Mouse (Mus musculus) natural killer cell, adult 2 months (primary cell): ENCODE measurements at regions not wholly inside any gene's neighbourhood (a gene's known extent, or its start where the extent isn't known, plus 50 kb on each side); places are given as distances from the start of the nearest gene placed in this dataset.
A peak's percentile ranks its signal among the peaks of the same experiment; 100 is the strongest.

Experiments
- DNase-seq, 2 experiments: peaks; one replicate each; pipeline ENCODE4 v3.0.0; 2022; ENCODE audit warnings: low spot score in 2 of 2

DNA sequence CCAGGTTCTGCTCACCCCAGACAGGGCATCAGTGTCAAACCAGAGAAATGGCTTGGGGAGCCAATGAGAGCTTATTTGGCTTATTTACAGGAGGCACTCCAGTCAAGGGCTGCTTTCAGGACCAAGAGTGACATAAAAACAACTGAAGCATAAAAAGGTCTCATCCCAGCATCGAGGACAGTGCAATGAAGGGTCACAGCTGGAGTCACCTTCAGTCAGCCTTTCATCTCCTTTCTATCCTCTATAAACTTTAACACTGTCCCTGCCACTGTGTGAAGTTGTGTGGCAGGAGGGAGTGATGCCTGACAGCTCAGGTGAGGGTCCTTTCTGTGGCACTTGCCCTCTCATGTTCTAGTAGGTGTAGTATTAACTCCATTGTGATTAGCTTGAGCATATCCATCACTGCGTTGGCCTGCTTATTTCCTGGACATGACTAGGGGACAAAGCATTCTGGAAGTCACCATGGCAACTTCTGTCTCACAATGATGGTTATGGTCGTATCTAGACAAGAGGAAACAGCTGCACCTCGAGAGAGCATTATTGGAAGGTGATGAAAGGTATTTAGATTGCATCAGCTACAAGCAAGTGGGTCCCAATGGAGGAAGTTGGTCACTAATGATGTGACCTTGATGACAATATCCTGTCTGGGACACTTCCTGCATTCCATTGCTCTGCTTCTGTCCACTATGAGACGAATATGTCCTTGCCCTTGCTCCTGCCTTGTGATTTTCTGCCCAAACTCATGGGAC lies 87.8 kb upstream of the Enpp6 start:
- DNase-seq: no peak

DNA sequence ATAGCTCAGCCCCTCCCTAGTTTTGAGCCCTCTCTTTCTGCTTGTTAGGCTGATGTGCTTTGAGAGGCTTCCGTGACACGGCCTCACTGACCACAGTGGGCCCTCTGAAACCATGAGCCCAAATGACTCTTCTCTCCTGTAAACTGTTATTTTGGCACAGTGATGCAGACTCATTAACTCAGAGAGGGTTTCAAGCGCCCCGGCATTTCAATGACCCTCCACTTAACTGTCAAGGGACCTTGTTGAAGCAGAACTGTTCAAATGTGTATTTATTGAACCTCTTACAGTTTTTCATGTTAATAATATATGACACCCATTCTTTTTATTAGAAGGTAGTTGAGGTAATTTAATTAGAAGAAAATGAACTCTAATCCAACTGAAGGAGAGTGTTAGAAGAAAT lies 85.9 kb upstream of the Enpp6 start:
- DNase-seq: no peak

GRCm38 (mm10) chr8:46904731-46905130 lies 82.0 kb upstream of the Enpp6 start:
- DNase-seq: no peak

- DNase-seq: no peak
These were observed 79.3 kb upstream of the Enpp6 start for GRCm38 (mm10) chr8:46907390-46907789.

DNA sequence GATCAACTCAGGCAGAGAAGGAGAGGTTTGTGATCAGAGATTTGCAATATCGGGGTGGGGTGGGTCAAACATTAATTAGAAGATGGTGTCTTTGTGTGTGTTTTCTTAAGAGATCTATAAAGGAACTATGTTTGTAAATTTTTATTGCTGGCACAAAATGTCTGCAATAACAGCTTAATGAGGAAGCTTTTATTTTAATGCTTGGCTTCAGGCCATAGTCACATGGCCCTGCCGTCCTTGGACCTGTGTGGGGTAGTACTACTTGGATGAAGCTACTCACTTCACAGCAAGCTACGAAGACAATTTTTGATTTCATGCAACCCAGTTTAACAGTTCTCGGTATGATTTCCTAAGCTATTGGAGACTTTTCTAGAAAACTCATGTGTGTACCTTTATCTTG lies 78.5 kb upstream of the Enpp6 start:
- no peak for DNase-seq

DNA sequence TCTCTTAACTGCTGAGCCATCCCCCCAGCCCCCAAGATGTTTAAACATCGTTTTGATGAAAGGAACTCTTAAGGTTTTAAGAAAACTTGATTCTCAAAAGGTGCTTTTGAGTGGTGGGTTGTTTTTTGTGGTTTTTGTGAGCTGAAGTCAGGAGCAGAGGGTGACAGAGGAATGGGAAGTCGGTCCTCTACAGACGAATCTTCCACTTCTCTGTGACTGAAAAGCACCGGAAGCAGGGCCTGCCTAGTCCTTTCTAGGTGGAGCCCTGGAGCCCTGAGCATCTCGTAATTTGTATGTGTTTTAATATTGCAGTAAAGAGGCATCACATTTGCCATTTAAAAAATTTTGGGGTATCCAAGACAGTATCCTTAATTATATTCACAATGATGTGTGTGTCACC lies 72.7 kb upstream of the Enpp6 start:
- DNase-seq: no peak

GRCm38 (mm10) chr8:46920071-46920470 lies 66.6 kb upstream of the Enpp6 start:
- DNase-seq: peak; percentile 22 to 43

DNA sequence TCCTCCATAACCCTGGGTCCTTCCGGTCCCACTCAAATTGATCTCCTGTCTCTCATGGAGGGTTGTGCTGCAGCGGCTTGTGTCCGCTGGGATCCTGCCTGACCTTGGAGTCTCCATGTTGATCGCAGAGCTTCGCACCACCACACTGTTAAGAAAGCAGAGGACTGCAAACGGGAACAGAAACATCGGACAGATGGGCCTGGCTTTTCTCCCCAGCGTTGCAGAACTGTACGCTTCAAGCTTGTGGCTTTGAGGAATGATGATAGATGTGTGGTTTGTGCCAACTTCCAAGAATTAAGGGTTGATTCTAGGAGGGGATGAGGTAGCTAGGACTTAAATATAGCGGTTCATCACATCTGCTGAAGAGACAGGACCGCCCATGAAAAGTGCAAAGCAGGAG lies 65.6 kb upstream of the Enpp6 start:
- DNase-seq: no peak

- no peak for DNase-seq
These were observed 65.1 kb upstream of the Enpp6 start for GRCm38 (mm10) chr8:46921585-46921984.

DNA sequence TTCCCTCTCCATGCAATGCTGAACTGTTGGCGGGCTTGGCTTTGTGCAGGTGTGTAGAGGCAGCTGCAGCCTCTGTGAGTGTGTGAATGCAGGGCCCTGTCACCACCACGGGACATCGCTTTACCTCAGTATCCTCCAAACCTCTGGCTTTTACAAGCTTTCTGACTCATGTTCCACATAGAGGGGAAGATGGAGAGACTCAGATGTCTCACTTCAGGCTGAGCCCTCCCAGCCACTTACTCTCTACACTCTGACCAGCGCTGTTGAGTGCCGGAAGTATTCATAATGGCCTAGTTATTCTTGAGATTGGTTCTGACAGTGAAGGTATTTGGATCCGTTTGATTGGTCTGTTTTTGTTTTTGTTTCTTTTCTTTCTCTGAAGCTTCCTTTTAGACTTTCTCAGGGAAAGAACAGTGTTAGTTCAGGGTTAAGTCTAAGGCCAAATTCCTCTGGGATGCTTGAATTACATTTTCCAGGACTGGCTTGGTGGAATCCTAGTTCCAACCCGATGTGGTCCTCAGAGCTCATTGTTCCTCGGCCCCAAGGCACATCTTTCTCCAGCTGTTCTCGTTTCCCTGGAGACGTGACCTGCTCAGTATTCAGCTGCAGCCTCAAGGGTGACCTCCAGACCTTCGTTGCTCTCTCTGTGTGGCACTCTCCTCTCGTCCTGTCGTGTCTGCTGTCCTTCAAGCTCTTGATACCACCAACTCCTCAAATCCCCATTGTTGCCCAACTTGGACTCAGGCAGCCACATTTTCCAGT lies 61.7 kb upstream of the Enpp6 start:
- no peak for DNase-seq

DNA sequence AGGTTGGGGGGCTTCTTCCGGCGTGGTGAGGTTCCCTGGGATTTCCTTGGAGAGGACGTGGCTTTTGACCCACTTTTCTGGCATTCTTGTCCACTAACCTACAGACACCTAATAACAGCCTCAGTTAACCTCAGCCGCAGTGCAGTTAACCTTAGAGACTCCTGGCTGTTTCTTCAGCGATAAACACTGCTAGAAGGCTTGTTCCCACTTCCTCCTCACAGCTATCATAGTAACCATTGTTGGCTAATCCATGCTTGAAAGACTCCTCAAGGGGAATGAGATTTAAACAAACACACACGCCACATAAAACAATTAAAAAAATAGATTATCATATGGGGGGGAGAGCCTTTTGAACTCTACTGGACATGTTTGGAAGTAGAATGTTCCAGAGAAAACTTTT lies 58.0 kb upstream of the Enpp6 start:
- DNase-seq: no peak

DNA sequence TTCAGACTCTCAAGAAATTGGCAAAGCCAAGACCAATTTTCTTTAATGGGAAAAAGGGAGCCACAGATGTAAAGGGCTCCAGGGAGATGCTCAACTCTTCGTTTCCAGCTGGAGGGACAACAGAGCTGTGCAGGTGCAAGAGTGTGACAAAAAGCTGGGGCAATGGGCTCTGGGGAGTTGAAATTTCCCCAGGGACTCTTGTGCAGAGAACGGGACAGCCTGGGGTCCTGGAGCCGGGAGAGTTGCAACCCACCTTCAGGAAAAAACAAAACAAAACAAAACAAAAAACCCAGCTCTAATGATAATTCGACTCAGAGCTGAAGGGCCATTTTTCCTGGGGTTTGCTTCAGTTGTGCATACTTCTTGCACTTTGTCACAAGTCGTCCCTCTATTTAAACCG lies 57.0 kb upstream of the Enpp6 start:
- no peak for DNase-seq

DNA sequence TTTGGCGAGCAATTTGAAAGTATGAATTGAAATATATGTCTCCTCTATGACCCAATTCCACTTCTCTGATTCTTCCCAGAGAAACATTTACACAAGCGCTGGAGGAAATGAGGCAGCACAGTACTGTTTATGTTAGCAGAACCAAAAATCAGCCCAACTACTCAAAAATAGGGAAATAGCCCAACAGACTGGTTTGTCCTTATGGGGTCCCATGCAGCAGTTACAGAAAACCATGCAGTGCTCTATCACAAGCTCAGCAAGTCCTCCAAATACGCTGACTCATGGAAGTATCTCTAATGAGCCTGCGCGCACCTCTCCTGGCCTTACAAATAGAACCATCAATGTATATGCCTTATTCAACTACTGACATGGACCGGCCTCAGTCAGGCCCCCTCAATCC lies 55.4 kb upstream of the Enpp6 start:
- no peak for DNase-seq

DNA sequence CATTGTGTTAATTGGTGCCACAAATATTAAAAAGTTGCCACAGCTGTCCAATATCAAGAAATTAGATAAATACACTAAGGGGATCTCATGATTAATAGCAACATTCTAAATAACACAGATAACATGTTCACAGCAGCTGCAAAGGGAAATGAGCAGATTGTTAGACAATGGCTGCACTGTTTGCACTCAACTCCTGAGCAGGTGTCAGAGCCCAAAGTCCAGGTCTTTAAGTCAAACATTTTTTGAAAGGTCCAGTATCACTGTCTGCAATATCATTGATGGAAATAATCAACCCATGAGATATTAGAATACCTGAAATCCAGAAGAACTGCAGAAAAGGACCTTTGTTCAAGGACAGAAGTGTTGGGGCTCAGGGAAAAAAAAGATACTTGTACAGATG lies 53.4 kb upstream of the Enpp6 start:
- DNase-seq: no peak

- peak in 1 of 2 experiments; percentile 64 for DNase-seq
These were observed 52.4 kb upstream of the Enpp6 start for GRCm38 (mm10) chr8:46934254-46934653.

- peak; percentile 49 to 60 for DNase-seq
These were observed 51.8 kb upstream of the Enpp6 start for GRCm38 (mm10) chr8:46934898-46935297.

DNA sequence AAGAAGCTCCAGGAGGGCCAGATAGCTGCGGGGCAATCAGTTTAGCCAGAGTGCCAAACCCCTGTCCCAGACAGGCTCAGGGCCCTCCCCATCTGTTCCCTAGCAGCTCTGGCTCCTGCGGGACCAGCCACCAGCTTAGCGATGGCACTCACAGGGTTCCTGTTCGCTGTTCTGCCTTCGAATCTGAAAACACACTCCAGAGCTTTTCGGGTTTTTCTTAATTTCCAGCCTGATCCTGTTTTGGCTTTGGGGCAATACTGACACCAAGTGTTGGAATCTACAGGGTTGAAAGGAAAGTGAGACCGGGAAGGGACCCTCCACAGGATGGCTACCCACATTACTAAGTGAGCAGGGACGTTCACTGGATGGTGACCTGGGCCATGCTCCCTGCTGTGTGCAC lies 50.6 kb upstream of the Enpp6 start:
- DNase-seq: no peak
